Mouse (Mus musculus): ENCODE measurements around the gene Smim24. TPM values are rescaled to one million over a fixed set of nuclear protein-coding genes. Genes with fewer than 3 reads are reported as not detected.
A peak's percentile ranks its signal among the peaks of the same experiment; 100 is the strongest.

Gene Smim24
- polyA plus RNA-seq, 1 experiment from 2014 or later, result 3.4 TPM

- no peaks in the 10 kb centered on the region; the same call in 1 of the 2 replicates for H3K36me3 ChIP-seq (replicated peaks; ENCODE audit: control insufficient read depth, insufficient read depth, low read depth, low read length)
- no peak overlapping the region for H3K27ac ChIP-seq (replicated peaks; ENCODE audit: low read depth, low read length)
- no peak for ATAC-seq (replicated peaks; ENCODE audit: insufficient number of reproducible peaks, low FRiP score, low TSS enrichment, low read depth)
- H3K4me2 ChIP-seq (ENCODE audit: low read depth, low read length), result no peak overlapping the region
- H3K9ac ChIP-seq (replicated peaks; ENCODE audit: low read length), result no peak overlapping the region
- no peak overlapping the region for H3K4me3 ChIP-seq (ENCODE audit: low read depth, low read length)
- 81% methylated on average over 6 of the region's 6 CpGs for WGBS
- H3K4me1 ChIP-seq (ENCODE audit: control insufficient read depth, insufficient read depth, low read length), result peaks cover 8% of the 10 kb centered on the region
- no peaks in the 10 kb centered on the region for H3K9me3 ChIP-seq (replicated peaks; ENCODE audit: control insufficient read depth, low read length)
- H3K27me3 ChIP-seq (ENCODE audit: control insufficient read depth, insufficient read depth, low read length), result no peaks in the 10 kb centered on the region
- no peak for DNase-seq (ENCODE audit: low spot score)
Observed at GRCm38 (mm10) chr10:81379809-81380378, 13.0 kb upstream of the Smim24 start.

GRCm38 (mm10) chr10:81382039-81382438 lies 10.8 kb upstream of the Smim24 start:
- Histone ChIP-seq H3K36me3 (replicated peaks; ENCODE audit: control insufficient read depth, insufficient read depth, low read depth, low read length) (no peaks in the 10 kb centered on the region), H3K4me2 (ENCODE audit: low read depth, low read length) (no peak overlapping the region), H3K4me1 (ENCODE audit: control insufficient read depth, insufficient read depth, low read length) (peaks cover 4% of the 10 kb centered on the region; the same call in 1 of the 2 replicates), H3K9ac (replicated peaks; ENCODE audit: low read length) (no peak overlapping the region), H3K9me3 (replicated peaks; ENCODE audit: control insufficient read depth, low read length) (no peaks in the 10 kb centered on the region), H3K27ac (replicated peaks; ENCODE audit: low read depth, low read length) (0 out of 2 replicates have a peak overlapping the region, but pooled peaks have one; percentile 9), H3K27me3 (ENCODE audit: control insufficient read depth, insufficient read depth, low read length) (no peaks in the 10 kb centered on the region), H3K4me3 (ENCODE audit: low read depth, low read length) (no peak overlapping the region)
- no peak for ATAC-seq (replicated peaks; ENCODE audit: insufficient number of reproducible peaks, low FRiP score, low TSS enrichment, low read depth)
- 76% methylated on average over 5 of the region's 5 CpGs for WGBS
- no peak for DNase-seq (ENCODE audit: low spot score)

- Histone ChIP-seq H3K4me2 (ENCODE audit: low read depth, low read length) (peak within 1 kb of the TSS; percentile 82), H3K36me3 (replicated peaks; ENCODE audit: control insufficient read depth, insufficient read depth, low read depth, low read length) (peaks cover 7% of the 10 kb centered on the region), H3K9ac (replicated peaks; ENCODE audit: low read length) (peak within 1 kb of the TSS; percentile 82), H3K9me3 (replicated peaks; ENCODE audit: control insufficient read depth, low read length) (no peaks in the 10 kb centered on the region), H3K4me1 (ENCODE audit: control insufficient read depth, insufficient read depth, low read length) (no peaks in the 10 kb centered on the region), H3K4me3 (ENCODE audit: low read depth, low read length) (peak within 1 kb of the TSS; percentile 94), H3K27ac (replicated peaks; ENCODE audit: low read depth, low read length) (peak within 1 kb of the TSS; percentile 44), H3K27me3 (ENCODE audit: control insufficient read depth, insufficient read depth, low read length) (no peaks in the 10 kb centered on the region)
- WGBS, result 4% methylated on average over 50 of the region's 54 CpGs
- peak; percentile 98 for DNase-seq (ENCODE audit: low spot score)
- peak; percentile 91 for ATAC-seq (replicated peaks; ENCODE audit: insufficient number of reproducible peaks, low FRiP score, low TSS enrichment, low read depth)
Observed at GRCm38 (mm10) chr10:81383802-81384604, 8.8 kb upstream of the Smim24 start, which contains the start of the genes Dohh and Gm48551. Gene Dohh (plus strand): TSS chr10:81384428. Gene Gm48551 (plus strand): TSS chr10:81384466.

GRCm38 (mm10) chr10:81384605-81384982 lies 8.3 kb upstream of the Smim24 start:
- no peaks in the 10 kb centered on the region for H3K27me3 ChIP-seq (ENCODE audit: control insufficient read depth, insufficient read depth, low read length)
- 1% methylated on average over 19 of the region's 19 CpGs for WGBS
- peak; percentile 30; the same call in 1 of the 2 replicates for ATAC-seq (replicated peaks; ENCODE audit: insufficient number of reproducible peaks, low FRiP score, low TSS enrichment, low read depth)

GRCm38 (mm10) chr10:81385603-81386306 lies 7.1 kb upstream of the Smim24 start:
- ATAC-seq (replicated peaks; ENCODE audit: insufficient number of reproducible peaks, low FRiP score, low TSS enrichment, low read depth) (no peak), DNase-seq (ENCODE audit: low spot score) (no peak)
- H3K4me2 ChIP-seq (ENCODE audit: low read depth, low read length), result no peak overlapping the region; the same call in 1 of the 2 replicates
- no peak overlapping the region for H3K9ac ChIP-seq (replicated peaks; ENCODE audit: low read length)
- 87% methylated on average over 22 of the region's 22 CpGs for WGBS
- no peak overlapping the region for H3K27ac ChIP-seq (replicated peaks; ENCODE audit: low read depth, low read length)
- no peak overlapping the region for H3K4me3 ChIP-seq (ENCODE audit: low read depth, low read length)
- H3K27me3 ChIP-seq (ENCODE audit: control insufficient read depth, insufficient read depth, low read length), result no peaks in the 10 kb centered on the region
- peaks cover 7% of the 10 kb centered on the region for H3K36me3 ChIP-seq (replicated peaks; ENCODE audit: control insufficient read depth, insufficient read depth, low read depth, low read length)
- no peaks in the 10 kb centered on the region for H3K4me1 ChIP-seq (ENCODE audit: control insufficient read depth, insufficient read depth, low read length)
- H3K9me3 ChIP-seq (replicated peaks; ENCODE audit: control insufficient read depth, low read length), result no peaks in the 10 kb centered on the region

More at GRCm38 (mm10) chr10:81384605-81384982, 8.3 kb upstream of the Smim24 start:
- Histone ChIP-seq H3K9ac (replicated peaks; ENCODE audit: low read length) (peak overlapping the region; percentile 82), H3K36me3 (replicated peaks; ENCODE audit: control insufficient read depth, insufficient read depth, low read depth, low read length) (peaks cover 7% of the 10 kb centered on the region), H3K4me3 (ENCODE audit: low read depth, low read length) (peak overlapping the region; percentile 94), H3K4me1 (ENCODE audit: control insufficient read depth, insufficient read depth, low read length) (no peaks in the 10 kb centered on the region), H3K27ac (replicated peaks; ENCODE audit: low read depth, low read length) (peak overlapping the region; percentile 44), H3K9me3 (replicated peaks; ENCODE audit: control insufficient read depth, low read length) (no peaks in the 10 kb centered on the region), H3K4me2 (ENCODE audit: low read depth, low read length) (peak overlapping the region; percentile 82)
- no peak for DNase-seq (ENCODE audit: low spot score)

GRCm38 (mm10) chr10:81387716-81388115 lies 5.1 kb upstream of the Smim24 start:
- H3K9me3 ChIP-seq (replicated peaks; ENCODE audit: control insufficient read depth, low read length), result no peaks in the 10 kb centered on the region
- H3K27ac ChIP-seq (replicated peaks; ENCODE audit: low read depth, low read length), result no peak overlapping the region
- H3K4me3 ChIP-seq (ENCODE audit: low read depth, low read length), result no peak overlapping the region
- WGBS, result 91% methylated on average over 20 of the region's 20 CpGs
- no peak for DNase-seq (ENCODE audit: low spot score)
- H3K4me2 ChIP-seq (ENCODE audit: low read depth, low read length), result no peak overlapping the region
- no peak overlapping the region for H3K9ac ChIP-seq (replicated peaks; ENCODE audit: low read length)
- peaks cover 7% of the 10 kb centered on the region for H3K36me3 ChIP-seq (replicated peaks; ENCODE audit: control insufficient read depth, insufficient read depth, low read depth, low read length)
- no peak for ATAC-seq (replicated peaks; ENCODE audit: insufficient number of reproducible peaks, low FRiP score, low TSS enrichment, low read depth)
- no peaks in the 10 kb centered on the region for H3K27me3 ChIP-seq (ENCODE audit: control insufficient read depth, insufficient read depth, low read length)
- no peaks in the 10 kb centered on the region for H3K4me1 ChIP-seq (ENCODE audit: control insufficient read depth, insufficient read depth, low read length)

GRCm38 (mm10) chr10:81388505-81389055 lies 4.3 kb upstream of the Smim24 start, which contains the start of gene Gm48552:
Gene Gm48552 (plus strand): TSS chr10:81389005.
- WGBS, result 91% methylated on average over 5 of the region's 5 CpGs
- H3K4me2 ChIP-seq (ENCODE audit: low read depth, low read length), result no peak within 1 kb of the TSS
- H3K36me3 ChIP-seq (replicated peaks; ENCODE audit: control insufficient read depth, insufficient read depth, low read depth, low read length), result peaks cover 7% of the 10 kb centered on the region
- H3K4me3 ChIP-seq (ENCODE audit: low read depth, low read length), result no peak within 1 kb of the TSS
- H3K27me3 ChIP-seq (ENCODE audit: control insufficient read depth, insufficient read depth, low read length), result no peaks in the 10 kb centered on the region
- H3K4me1 ChIP-seq (ENCODE audit: control insufficient read depth, insufficient read depth, low read length), result no peaks in the 10 kb centered on the region; the same call in 1 of the 2 replicates
- no peak for ATAC-seq (replicated peaks; ENCODE audit: insufficient number of reproducible peaks, low FRiP score, low TSS enrichment, low read depth)
- no peak within 1 kb of the TSS for H3K27ac ChIP-seq (replicated peaks; ENCODE audit: low read depth, low read length)
- DNase-seq (ENCODE audit: low spot score), result no peak
- H3K9ac ChIP-seq (replicated peaks; ENCODE audit: low read length), result no peak within 1 kb of the TSS
- no peaks in the 10 kb centered on the region for H3K9me3 ChIP-seq (replicated peaks; ENCODE audit: control insufficient read depth, low read length)
